Mouse (Mus musculus) left cerebral cortex, postnatal 36 days (tissue): ENCODE measurements around the gene Tada1. TPM values are rescaled to one million over a fixed set of nuclear protein-coding genes. Genes with fewer than 3 reads are reported as not detected.
A peak's percentile ranks its signal among the peaks of the same experiment; 100 is the strongest.

Experiments used
- DNase-seq, 2 experiments: peaks; one replicate each; pipeline ENCODE4 v3.0.0; 2021 to 2022; ENCODE audit warnings: low spot score in 2 of 2, mixed read lengths in 1 of 2
- intact Hi-C: fragments of 180-260 bp; cut with DNase I; formaldehyde crosslinking; loops from one replicate; pipeline ENCODE4 v1.15.1; 2025
- total RNA-seq, 2 experiments: library from RNA; stranded (reverse); gene quantifications; 2 replicates each; pipeline ENCODE4 v1.2.3; 2021

Tada1 gene
- total RNA-seq, 2 experiments from 2014 or later, result 30.6 to 36.6 TPM

DNA sequence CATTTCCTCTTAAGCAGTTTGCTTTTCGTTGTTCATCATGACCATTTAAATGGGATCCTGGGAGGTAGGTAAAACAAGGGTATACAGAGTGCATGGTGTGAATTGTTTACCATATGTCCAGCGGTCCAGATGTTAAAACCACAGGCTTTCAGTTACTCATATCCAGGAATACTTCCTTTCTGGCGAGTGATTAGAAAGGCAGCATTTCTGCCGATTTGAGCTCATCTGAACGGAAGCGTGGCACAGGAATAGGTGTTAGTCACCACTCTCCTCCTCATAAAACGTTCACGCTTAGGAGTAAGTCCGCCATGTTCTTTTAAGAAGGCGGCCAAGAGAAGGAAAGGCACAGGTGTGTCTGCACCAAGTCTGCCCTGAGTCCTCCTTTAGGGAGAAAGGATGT, 2.4 kb downstream of the Tada1 start:
- intact Hi-C loops, result no loop called here
- no peak for DNase-seq

DNA sequence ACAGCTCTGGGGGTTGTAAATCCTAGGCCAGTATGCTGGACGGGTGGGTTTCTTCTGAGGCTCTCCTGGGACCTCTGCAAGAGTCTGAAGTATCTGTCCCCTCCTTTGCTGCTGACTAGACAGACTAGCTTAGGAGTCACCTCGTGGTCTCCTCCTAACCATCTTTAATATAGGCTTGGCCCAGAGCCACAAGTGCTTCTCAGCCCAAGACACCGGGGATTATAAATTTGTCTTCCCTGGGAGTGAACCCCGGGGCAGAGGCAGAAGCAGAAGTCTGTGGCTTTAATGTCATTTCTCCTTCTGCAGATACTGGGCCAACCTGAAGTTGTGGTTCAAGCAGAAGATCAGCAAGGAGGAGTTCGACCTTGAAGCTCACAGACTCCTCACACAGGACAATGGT, 2.9 kb downstream of the Tada1 start:
- no peak for DNase-seq
- intact Hi-C loops, result no loop called here

DNA sequence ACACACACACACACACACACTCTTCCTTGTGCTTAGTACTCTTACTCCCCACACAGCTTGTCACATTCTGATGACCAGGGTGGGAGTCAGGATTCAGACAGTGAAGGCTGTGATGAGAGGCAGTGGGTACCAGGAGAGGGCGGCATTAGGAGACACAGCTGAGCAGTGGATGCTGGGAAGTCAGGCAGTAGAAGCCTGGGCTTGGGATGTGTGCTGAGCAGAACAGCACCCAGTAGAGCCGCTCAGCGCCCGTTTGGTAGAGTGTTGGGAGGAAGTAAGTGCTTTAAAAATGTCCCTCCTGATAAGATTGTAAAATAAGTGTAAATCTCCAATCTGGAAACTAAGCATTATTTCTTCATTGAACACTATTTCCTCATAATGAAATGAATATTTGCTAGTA, 3.7 kb downstream of the Tada1 start:
- intact Hi-C loops, result no loop called here
- DNase-seq, result no peak

DNA sequence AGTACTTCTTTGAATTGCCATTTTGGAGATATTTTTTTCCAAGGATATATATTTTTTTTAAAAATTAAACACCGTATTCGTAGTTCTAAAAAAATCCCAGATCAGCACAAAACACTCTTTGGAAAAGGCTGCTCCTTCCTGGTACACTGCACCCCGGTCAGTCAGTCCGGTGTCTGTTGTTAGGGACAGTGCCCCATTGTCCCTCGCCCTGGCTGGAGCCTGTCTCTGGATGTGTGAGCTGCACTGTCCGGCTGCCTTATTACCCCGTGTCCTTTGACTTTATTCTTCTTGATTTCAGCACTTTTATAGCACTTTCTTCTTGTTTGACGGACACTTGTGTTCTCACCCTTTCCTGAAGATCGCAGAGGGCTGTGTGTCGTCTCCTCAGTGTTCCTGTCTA, 5.7 kb downstream of the Tada1 start:
- no peak for DNase-seq

DNA sequence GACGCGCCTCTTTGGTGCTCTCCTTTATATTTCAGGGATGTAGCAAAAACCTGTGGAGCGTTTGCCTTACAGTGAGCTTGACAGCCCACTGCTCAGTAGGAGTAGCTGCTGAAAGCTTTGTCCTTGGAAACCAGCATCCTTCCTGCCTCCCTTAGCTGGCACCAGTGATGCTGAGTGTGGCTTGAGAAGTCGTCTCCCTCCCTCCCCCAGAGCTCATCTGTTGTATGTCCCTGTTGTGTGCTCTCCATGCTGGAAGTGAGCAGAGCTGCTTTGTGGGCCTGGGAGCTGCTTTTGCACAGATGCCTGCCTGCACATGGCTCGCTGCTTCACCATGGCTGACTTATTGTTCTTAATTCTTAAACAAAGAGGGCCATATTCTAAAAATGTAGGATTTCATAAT, 6.5 kb downstream of the Tada1 start:
- peak in 1 of 2 experiments; percentile 41 for DNase-seq
- intact Hi-C loops, result no loop called here

More for the DNA sequence above, 5.7 kb downstream of the Tada1 start:
- intact Hi-C loops, result no loop called here

DNA sequence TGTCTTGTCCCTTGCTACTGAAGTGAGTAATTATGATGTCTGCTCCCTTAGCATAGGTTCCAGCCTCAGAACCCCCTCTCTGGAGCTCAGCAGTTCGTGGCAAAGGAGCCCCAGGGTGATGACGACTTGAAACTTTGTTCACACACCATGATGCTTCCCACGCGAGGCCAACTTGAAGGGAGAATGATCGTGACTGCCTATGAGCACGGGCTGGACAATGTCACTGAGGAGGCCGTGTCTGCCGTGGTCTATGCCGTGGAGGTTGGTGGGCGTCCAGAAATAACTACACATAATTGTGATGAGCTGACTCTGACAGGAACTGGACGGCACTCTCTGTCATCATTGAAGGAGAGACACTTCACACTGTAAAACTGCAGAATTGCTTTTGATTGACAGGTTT, 9.6 kb downstream of the Tada1 start:
- DNase-seq, result no peak
- intact Hi-C loops, result no loop called here

DNA sequence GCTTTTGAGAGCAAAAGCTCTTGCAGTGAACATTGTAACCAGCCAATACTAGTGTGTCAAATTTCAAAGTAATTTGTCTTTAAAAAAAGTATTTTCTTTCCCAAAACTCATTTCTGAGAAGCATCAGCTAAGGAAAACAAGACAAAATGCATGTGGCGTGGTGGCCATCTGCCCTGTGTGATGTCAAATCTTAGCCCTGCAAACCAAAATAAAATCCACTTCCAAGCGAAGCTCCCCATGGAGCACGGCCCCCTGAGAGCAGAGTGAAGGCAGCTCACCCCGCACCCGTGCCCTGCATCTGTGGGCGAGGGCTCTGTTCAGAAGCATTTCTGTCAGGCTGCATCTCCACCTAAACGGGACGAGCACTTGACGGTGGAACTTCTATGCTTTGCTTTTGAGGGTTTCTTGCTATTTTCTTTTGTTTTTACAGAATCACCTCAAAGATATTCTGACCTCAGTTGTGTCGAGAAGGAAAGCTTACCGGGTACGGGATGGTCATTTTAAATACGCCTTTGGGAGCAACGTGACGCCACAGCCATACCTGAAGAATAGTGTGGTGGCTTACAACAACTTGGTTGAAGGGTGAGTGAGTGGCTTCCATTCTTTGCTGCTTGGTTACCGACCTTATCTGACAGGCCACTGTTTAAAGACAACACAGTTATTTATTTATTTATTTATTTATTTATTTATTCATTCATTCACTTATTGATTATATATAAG, 10.7 kb downstream of the Tada1 start:
- DNase-seq, result no peak
- intact Hi-C loops, result no loop called here

DNA sequence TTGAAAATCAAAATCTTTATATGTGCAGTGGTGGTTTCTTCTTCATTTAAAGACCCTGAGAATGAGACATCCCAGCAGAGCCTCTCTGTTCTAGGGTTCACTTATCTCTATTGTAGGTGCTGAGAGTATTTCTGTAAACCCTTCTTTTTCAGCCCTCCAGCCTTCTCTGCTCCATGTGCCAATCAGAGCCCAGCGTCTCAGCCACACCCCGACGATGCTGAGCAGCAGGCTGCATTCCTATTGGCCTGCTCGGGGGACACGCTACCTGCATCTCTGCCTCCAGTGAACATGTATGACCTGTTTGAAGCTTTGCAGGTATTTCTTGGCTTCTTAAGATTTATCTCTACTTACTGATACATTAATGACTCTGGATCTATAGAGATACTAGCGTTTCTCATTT, 12.8 kb downstream of the Tada1 start:
- intact Hi-C loops, result no loop called here
- no peak for DNase-seq

DNA sequence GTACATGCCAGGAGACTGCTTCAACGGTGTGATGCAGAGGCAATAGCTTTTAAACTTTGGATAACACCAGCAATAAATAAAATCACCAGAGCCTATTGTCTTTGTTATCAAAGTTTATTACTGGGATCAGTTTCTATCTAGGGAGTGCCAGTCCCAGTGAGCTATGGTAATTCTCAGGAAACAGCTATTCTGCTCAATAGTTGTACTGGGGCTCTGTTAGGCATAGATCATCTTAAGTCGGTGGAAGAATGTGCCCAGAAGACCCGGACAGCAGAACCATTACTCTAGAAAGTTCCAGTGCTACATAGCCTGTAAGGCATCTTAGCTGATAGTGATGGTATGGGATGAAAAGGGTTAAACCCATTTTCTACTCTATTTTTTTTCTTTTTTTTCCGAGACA, 15.9 kb downstream of the Tada1 start:
- DNase-seq, result no peak
- intact Hi-C loops, result no loop called here

DNA sequence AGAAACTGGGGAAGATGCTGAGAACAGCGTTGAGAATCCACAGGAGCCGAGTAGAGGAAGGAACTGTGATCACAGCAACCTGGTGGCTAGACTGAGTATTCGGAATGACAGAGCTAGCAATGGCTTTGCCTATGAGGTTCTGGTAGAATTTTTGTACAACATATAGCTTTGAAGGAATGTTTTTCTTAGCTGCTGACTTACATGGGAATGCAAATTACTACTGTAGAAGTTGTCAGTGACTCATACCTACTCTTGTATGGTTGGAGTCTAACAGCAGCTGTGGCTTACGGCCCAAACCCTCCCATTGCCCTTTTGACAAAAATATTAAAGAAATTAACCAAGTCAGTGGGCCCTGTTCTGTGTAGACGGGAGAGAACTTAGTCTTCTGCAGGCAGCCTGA, 16.8 kb downstream of the Tada1 start:
- no peak for DNase-seq
- intact Hi-C loops, result no loop called here

DNA sequence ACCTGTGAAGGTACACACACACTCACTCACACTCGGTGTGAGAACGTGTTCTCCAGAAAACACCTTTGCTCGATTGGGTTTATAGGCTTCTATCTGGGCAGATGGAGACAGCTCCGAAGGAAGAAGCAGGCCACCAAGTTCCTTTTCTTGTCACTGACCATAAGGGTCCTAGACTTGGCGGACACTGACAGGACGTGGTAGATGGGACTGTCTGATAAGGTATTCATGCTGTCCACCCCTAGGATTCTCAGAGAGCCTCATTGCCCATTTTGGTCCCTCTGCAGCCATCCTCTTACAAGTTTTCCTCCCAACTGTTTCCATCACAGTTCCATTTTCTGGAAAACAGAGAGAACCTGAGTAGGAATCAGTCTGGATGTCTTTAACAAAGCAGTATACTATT, 17.5 kb downstream of the Tada1 start:
- intact Hi-C loops, result no loop called here
- no peak for DNase-seq

DNA sequence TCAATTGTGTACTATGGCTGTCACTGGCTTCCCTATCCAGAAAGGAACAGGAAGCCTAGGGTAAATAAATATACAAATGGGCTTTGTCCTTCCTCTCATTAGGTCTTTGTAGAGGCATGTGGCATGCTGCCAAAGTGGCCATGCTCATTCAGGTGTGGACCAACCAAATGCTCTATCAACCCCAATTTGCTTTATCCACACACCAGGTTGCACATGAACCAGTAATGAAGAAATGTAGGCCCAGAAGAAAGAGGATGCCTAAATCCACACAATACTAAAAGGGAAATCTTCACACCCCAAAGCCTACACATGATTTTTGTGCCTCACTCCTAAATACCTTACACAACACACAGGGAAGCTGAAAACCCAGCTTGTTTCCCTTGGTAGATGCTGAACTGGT, 22.6 kb downstream of the Tada1 start:
- intact Hi-C loops, result no loop called here

DNA sequence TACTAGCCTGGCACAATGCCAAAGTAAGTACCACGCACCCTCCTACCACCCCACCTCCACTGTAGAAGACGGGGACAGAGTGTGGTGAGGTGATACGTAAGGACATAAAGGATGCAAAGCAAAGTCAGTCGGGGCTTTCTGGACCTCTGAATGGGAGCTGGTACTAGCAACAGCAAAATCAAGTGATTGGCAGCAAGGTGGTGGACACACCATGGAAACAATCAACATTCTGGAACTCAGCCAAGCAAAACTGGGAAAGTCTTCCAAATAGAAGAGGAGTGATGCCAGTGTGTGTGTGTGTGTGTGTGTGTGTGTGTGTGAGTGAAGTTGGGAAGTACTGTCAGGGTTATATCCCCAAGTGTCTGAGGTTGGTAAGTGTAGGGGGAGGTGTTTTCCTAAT, 23.1 kb downstream of the Tada1 start:
- intact Hi-C loops, result no loop called here
- DNase-seq, result no peak

More for the DNA sequence above, 22.6 kb downstream of the Tada1 start:
- no peak for DNase-seq

DNA sequence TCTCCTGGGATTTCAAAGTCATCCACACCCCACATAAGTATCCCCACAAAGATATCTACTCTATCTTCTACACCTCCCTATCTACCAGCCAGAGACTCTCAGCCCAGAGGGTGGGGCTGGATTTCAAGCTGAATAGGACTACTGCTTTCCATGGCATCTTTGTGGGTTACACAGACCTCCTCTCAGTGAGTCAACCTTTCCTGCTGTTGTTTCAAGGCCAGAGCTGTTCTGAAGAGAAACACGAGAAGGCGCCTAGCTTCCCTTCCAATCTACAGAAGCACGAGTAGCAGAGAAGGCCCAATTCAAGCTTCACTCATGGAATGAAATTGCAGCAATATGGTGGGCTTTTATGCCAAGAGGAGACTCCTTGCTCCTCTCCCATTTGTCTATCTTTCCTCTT, 24.9 kb downstream of the Tada1 start:
- DNase-seq, result no peak
- intact Hi-C loops, result no loop called here

DNA sequence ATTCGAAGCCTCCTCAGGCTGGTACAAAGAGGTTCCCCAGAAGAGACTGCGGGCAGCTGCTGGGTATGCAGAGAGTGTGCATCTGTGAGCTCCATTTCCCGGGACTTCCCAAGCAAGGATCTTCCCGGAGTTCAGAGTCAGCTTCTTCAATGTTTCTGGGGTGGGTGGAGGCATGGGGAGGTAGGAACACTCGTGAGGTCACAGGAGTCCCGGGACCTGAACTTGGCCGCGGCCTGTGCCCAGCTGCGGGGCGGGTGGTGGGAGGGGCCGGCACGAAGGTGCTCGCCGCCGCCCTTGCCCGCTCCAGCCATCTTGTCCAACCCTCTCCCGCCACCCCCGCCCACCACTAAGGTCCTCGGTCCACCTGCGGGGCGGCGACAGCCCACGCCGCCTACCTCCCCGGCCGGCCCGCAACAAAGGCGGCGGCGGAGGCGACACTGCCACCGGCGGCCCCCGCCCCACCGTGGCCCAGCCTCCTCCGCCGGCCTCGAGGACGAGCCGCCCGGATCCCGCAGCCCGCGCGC, 30.3 kb downstream of the Tada1 start:
- DNase-seq, result no peak
- intact Hi-C loops, result no loop called here

DNA sequence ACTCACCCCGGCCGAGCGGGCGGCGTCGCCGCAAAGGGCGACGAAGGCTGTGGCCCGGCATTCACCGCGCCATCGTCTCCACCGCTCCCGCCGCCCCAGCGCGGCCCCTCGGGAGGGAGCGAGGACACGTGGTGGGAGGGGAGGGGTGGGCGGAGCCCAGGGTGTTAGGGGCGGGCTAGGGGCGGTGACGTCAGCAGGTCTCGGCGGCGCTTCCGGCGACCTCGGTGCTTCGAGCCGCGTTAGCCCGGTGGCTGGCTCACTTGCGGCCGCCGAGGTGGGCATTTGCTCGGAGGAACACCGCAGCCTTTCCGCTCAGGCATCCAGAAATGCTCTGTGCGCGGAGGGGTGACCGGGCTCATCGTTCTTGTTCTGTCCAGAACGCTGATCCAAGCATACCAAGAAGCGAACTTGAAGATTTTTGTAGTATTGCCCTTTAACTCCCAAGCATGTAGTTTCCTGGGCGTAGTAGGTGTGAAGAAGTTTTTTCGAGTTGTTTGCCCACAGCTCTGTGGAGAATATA, 30.9 kb downstream of the Tada1 start, which contains the start of gene Pogk:
Gene Pogk, minus strand, starts transcription at position 163 of the 520 bp plus-strand sequence.
- peak; percentile 76 for DNase-seq
- intact Hi-C loops, result no loop called here

DNA sequence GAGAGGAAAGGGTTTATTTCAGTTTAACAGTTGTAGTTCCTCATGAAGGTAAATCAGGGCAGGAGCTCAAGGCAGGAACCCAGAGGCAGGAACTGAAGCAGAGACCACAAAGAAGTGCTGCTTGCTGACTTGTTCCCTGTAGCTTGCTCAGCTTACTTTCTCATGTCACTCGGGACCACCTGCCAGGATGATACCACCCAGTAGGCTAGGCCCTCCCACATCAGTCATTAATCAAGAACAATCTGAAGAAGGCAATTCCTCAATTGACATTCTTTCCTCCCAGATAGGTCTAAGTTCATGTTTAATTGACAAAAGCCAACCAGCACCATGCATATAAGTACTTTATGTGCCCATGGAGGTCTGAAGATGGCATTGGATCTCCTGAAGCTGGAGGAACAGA, 32.6 kb downstream of the Tada1 start:
- DNase-seq, result no peak
- intact Hi-C loops, result no loop called here

DNA sequence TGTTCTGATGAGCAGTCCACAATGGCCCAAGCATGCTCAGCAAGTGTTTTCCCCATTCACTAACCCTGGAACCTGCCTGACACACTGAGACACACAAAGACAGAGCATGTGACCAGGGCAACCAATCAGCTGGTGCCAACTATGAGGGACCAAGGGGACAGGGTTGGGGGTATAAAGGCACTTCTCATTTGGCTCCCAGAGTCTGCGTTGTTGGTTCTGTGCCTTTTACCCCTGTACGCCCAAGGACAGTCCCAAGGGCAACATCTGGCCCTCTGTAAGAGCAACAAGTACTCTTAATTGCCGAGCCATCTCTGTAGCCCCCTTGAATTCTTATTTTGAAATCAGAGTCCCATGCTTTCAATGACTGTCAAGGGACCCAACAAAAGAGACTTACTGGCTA, 33.4 kb downstream of the Tada1 start:
- no peak for DNase-seq
- intact Hi-C loops, result no loop called here

DNA sequence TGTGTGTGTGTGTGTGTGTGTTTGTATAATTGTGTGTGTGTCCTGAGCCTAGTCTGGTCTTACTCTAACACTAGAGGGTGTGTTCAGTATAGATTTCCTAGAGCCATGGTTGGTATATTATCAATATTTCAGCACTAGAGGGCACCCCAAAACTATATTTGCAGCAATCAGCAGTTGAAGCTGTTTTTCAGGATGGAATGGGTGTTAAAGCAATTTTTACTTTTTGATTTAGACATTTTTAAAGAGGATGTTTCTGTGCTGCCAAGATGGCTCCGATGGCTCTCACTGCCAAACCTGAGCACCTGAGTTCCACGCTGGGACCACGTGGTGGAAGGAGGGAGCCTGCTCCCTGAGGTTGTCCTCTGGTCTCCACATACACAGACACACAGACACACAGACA, 50.2 kb downstream of the Tada1 start:
- intact Hi-C loops, result loop anchor here (5.0 kb wide), 1 partner anchor 783 kb away; no protein-coding TSS in a partner anchor
- peak; percentile 18 to 28 for DNase-seq

DNA sequence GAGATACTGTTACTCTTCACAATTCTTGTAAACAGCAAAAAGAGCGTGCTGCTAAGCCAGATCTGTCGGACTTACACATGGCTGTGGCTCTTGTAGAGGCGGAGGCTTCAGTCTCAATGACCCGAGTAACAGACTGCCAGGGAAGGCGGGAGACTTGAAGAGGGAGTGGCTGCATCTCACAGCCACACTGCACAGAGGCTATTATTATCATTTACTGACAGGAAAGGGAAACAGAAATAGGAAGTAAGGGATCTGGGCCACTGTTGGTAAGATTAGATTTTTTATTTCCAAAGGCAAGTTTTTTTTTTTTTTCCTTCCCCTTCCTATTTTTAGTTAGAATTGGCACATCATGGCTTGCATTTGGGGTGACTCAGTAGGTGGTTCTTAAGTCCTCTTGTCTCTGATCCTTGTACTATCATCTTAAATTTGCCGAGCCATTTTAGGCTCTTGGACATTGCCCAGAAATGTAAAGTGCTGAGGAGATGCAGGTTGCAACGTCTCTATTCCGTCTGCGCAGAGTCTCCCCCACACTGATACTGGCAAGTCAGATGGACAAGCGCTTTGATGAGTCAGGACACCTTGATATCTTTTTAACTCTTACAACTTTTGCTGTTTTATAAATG, 51.0 kb downstream of the Tada1 start:
- intact Hi-C loops, result loop anchor here (5.0 to 10.0 kb wide), 2 partner anchors 295 to 782 kb away; no protein-coding TSS in a partner anchor
- peak; percentile 25 to 27 for DNase-seq

DNA sequence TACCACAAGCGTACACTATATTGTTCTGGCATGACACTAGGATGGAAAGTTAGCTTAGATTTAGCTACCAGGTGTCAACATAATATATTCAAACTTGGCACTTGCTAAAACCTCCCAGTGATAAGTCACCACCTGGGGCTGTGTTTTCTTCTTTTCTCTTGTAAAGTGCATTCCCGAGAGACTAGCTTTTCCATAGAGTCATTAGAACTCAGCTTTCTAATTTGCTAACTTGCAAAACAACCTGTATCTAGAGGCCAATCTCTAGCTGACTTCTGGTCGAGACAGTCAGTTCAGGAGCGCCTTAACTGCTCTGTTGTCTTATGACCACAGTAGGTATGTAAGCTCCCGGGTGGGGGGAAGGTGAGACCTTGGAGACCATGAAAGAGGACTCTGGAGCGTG, 60.5 kb downstream of the Tada1 start:
- DNase-seq, result no peak
- intact Hi-C loops, result loop anchor here (10.0 kb wide), 1 partner anchor 285 kb away; no protein-coding TSS in a partner anchor
